Mouse (Mus musculus) bone marrow macrophage, adult 2 months (primary cell): ENCODE results near the gene Emg1.

Experiments
- CTCF ChIP-seq: IDR thresholded peaks from 2 replicates; pipeline ENCODE4 v1.5.1; 2012; ENCODE audit warnings: low read depth, mild to moderate bottlenecking, low read length, moderate library complexity
- POLR2A ChIP-seq: IDR thresholded peaks from 2 replicates; pipeline ENCODE4 v1.6.1; 2012; ENCODE audit warnings: mild to moderate bottlenecking, low read depth, low read length, borderline replicate concordance

GRCm38 (mm10) chr6:124738511-124739023, 26.6 kb upstream of the Emg1 start, which contains the start of gene Ptpn6:
- TF ChIP-seq CTCF (no peak), POLR2A (no peak)
